Mouse (Mus musculus) lung, postnatal 0 days (tissue): ENCODE data around the gene Kcnq5. TPM values are rescaled to one million over a fixed set of nuclear protein-coding genes. Genes with fewer than 3 reads are reported as not detected.
A peak's percentile ranks its signal among the peaks of the same experiment; 100 is the strongest.

Source experiments
- ATAC-seq: fragments of 200-750 bp; cut with Nextera tagmentation; 2 replicates; pipeline ENCODE4 v1.8.0; 2017; ENCODE audit warnings: moderate library complexity
- DNase-seq: peaks from one replicate; pipeline ENCODE4 v3.0.0-alpha.2; 2016; ENCODE audit warnings: low spot score
- H3K27ac ChIP-seq: fragments of 300-500 bp; sonication (generic); 2 replicates; pipeline ENCODE4 v1.5.1; 2014; ENCODE audit warnings: antibody characterized with exemption, mild to moderate bottlenecking, low read length, mixed read lengths
- H3K27me3 ChIP-seq: fragments of 300-500 bp; sonication (generic); replicated peaks from 2 replicates; pipeline ENCODE4 v1.6.1; 2014; ENCODE audit warnings: low read length, mixed read lengths; ENCODE audit not compliant: insufficient read depth
- H3K36me3 ChIP-seq: fragments of 300-500 bp; sonication (generic); 2 replicates; pipeline ENCODE4 v1.6.1; 2014; ENCODE audit warnings: low read length, mixed read lengths; ENCODE audit not compliant: insufficient read depth
- H3K4me1 ChIP-seq: fragments of 300-500 bp; sonication (generic); 2 replicates; pipeline ENCODE4 v1.6.1; 2014; ENCODE audit warnings: antibody characterized with exemption, low read depth, low read length, mixed read lengths; ENCODE audit not compliant: insufficient read depth
- H3K4me2 ChIP-seq: fragments of 300-500 bp; sonication (generic); replicated peaks from 2 replicates; pipeline ENCODE4 v1.6.1; 2014; ENCODE audit warnings: low read depth, mild to moderate bottlenecking, low read length, moderate library complexity, mixed read lengths
- H3K4me3 ChIP-seq: fragments of 300-500 bp; sonication (generic); 2 replicates; pipeline ENCODE4 v1.5.1; 2014; ENCODE audit warnings: low read depth, low read length
- H3K9ac ChIP-seq: fragments of 300-500 bp; sonication (generic); replicated peaks from 2 replicates; pipeline ENCODE4 v1.6.1; 2014; ENCODE audit warnings: low read depth, mild to moderate bottlenecking
- H3K9me3 ChIP-seq: fragments of 300-500 bp; sonication (generic); 2 replicates; pipeline ENCODE4 v1.6.1; 2016; ENCODE audit warnings: low read length, mixed read lengths
- CTCF ChIP-seq: IDR thresholded peaks from 2 replicates; pipeline ENCODE4 v1.5.1; 2016; ENCODE audit warnings: antibody characterized with exemption, mild to moderate bottlenecking
- EP300 ChIP-seq: IDR thresholded peaks from 2 replicates; pipeline ENCODE4 v1.6.1; 2016; ENCODE audit warnings: antibody characterized with exemption, mild to moderate bottlenecking, control low read depth
- WGBS: fragments of 180-500 bp; shearing (Covaris S2); extraction: QIAGEN DNeasy Blood & Tissue Kit; methylation state at CpG from one replicate; pipeline ENCODE4 v1.1.7; 2014; 5-methylcytosine and 5-hydroxymethylcytosine counted together
- polyA plus RNA-seq: library from polyadenylated mRNA; unstranded; fragments of >200 nt; fragmentation: Nextera tagmentation; extraction: Ambion mirVana; gene quantifications from 2 replicates; pipeline ENCODE4 v1.2.1, GENCODE M21; 2015

The Kcnq5 gene
- polyA plus RNA-seq, 1 experiment from 2014 or later = 1.5 TPM

GRCm38 (mm10) chr1:21634013-21634412 is 327.7 kb downstream of the Kcnq5 start:
- Histone ChIP-seq H3K4me1 (no peaks in the 10 kb centered on the region), H3K27ac (no peak overlapping the region), H3K4me2 (no peak overlapping the region), H3K36me3 (no peaks in the 10 kb centered on the region), H3K4me3 (no peak overlapping the region), H3K27me3 (no peaks in the 10 kb centered on the region), H3K9me3 (no peaks in the 10 kb centered on the region), H3K9ac (no peak overlapping the region)
- DNase-seq (no peak), ATAC-seq (no peak)
- TF ChIP-seq CTCF = no peak
- no peak for TF ChIP-seq EP300
- WGBS = 19% methylated on average over 1 of the region's 1 CpGs

GRCm38 (mm10) chr1:21622455-21622854 is 339.3 kb downstream of the Kcnq5 start:
- no peak overlapping the region for H3K4me2 ChIP-seq
- no peaks in the 10 kb centered on the region for H3K9me3 ChIP-seq
- TF ChIP-seq CTCF (no peak), EP300 (no peak)
- 94% methylated on average over 2 of the region's 2 CpGs for WGBS
- DNase-seq (no peak), ATAC-seq (no peak)
- no peaks in the 10 kb centered on the region for H3K27me3 ChIP-seq
- no peak overlapping the region for H3K4me3 ChIP-seq
- H3K36me3 ChIP-seq = no peaks in the 10 kb centered on the region
- H3K27ac ChIP-seq = no peak overlapping the region
- H3K9ac ChIP-seq = no peak overlapping the region
- H3K4me1 ChIP-seq = no peaks in the 10 kb centered on the region

GRCm38 (mm10) chr1:21622039-21622438 is 339.7 kb downstream of the Kcnq5 start:
- no peak overlapping the region for H3K27ac ChIP-seq
- ATAC-seq = no peak
- no peak overlapping the region for H3K4me2 ChIP-seq
- no peaks in the 10 kb centered on the region for H3K9me3 ChIP-seq
- H3K9ac ChIP-seq = no peak overlapping the region
- TF ChIP-seq CTCF = no peak
- no peak for TF ChIP-seq EP300
- no peak for DNase-seq
- no peaks in the 10 kb centered on the region for H3K36me3 ChIP-seq
- no peak overlapping the region for H3K4me3 ChIP-seq
- no peaks in the 10 kb centered on the region for H3K27me3 ChIP-seq
- H3K4me1 ChIP-seq = no peaks in the 10 kb centered on the region
- WGBS = 69% methylated on average over 1 of the region's 1 CpGs

- 89% methylated on average over 3 of the region's 3 CpGs for WGBS
- Histone ChIP-seq H3K27ac (no peak overlapping the region), H3K4me3 (no peak overlapping the region), H3K36me3 (no peaks in the 10 kb centered on the region), H3K4me2 (no peak overlapping the region), H3K4me1 (no peaks in the 10 kb centered on the region), H3K9me3 (no peaks in the 10 kb centered on the region), H3K9ac (no peak overlapping the region), H3K27me3 (no peaks in the 10 kb centered on the region)
- no peak for TF ChIP-seq EP300
- no peak for TF ChIP-seq CTCF
- no peak for ATAC-seq
- DNase-seq = no peak
Observed at GRCm38 (mm10) chr1:21618712-21619111, 343.0 kb downstream of the Kcnq5 start.

- Histone ChIP-seq H3K4me3 (no peak overlapping the region), H3K4me2 (no peak overlapping the region), H3K27me3 (no peaks in the 10 kb centered on the region), H3K4me1 (no peaks in the 10 kb centered on the region), H3K9me3 (no peaks in the 10 kb centered on the region), H3K27ac (no peak overlapping the region), H3K36me3 (no peaks in the 10 kb centered on the region), H3K9ac (no peak overlapping the region)
- peak; percentile 4 for DNase-seq
- 57% methylated on average over 4 of the region's 4 CpGs for WGBS
- TF ChIP-seq CTCF (no peak), EP300 (no peak)
- ATAC-seq = no peak
Observed at GRCm38 (mm10) chr1:21616666-21617065, 345.1 kb downstream of the Kcnq5 start.

- no peaks in the 10 kb centered on the region for H3K9me3 ChIP-seq
- no peak overlapping the region for H3K27ac ChIP-seq
- no peak overlapping the region for H3K4me2 ChIP-seq
- no peaks in the 10 kb centered on the region for H3K36me3 ChIP-seq
- ATAC-seq (peak; percentile 37; the same call in 1 of the 2 replicates), DNase-seq (peak; percentile 52)
- no peak for TF ChIP-seq CTCF
- TF ChIP-seq EP300 = peak; percentile 25; the same call in 1 of the 2 replicates
- H3K9ac ChIP-seq = no peak overlapping the region
- no peaks in the 10 kb centered on the region for H3K4me1 ChIP-seq
- H3K4me3 ChIP-seq = no peak overlapping the region
- WGBS = 11% methylated on average over 2 of the region's 2 CpGs
- H3K27me3 ChIP-seq = no peaks in the 10 kb centered on the region
Observed at GRCm38 (mm10) chr1:21613933-21614332, 347.8 kb downstream of the Kcnq5 start.

- ATAC-seq (no peak), DNase-seq (no peak)
- Histone ChIP-seq H3K36me3 (no peaks in the 10 kb centered on the region), H3K9ac (no peak overlapping the region), H3K27me3 (no peaks in the 10 kb centered on the region), H3K9me3 (no peaks in the 10 kb centered on the region), H3K4me1 (no peaks in the 10 kb centered on the region), H3K4me3 (no peak overlapping the region), H3K27ac (no peak overlapping the region), H3K4me2 (no peak overlapping the region)
- no peak for TF ChIP-seq EP300
- TF ChIP-seq CTCF = no peak
- WGBS = 54% methylated on average over 4 of the region's 4 CpGs
Observed at GRCm38 (mm10) chr1:21604003-21604402, 357.7 kb downstream of the Kcnq5 start.
